Mouse (Mus musculus): ENCODE results near the gene Msh3. TPM values are rescaled to one million over a fixed set of nuclear protein-coding genes. Genes with fewer than 3 reads are reported as not detected.
"Not testable (repeated sequence)": the region's sequence is repeated elsewhere in the genome, so short reads cannot be mapped to it uniquely, and the experiment has no call there.

Gene Msh3
- total RNA-seq (2021) (10 to 100 TPM; 17.9 to 21.6 TPM), polyA plus RNA-seq (2012; rRNA removed) (7.2 and 7.3 TPM in 2 replicates)
- long read RNA-seq, partial matches to known transcripts, result 1 of 7 reads
- long read RNA-seq, other reads (novel, unspliced or antisense), result 4 of 7 reads

- peak; percentile 97 for DNase-seq
Observed at GRCm38 (mm10) chr13:92354456-92355271, at the start of gene Msh3, which contains the start of gene Dhfr. Gene Msh3 (minus strand): TSS chr13:92355003. Gene Dhfr (plus strand): TSS chr13:92354726.

- DNase-seq, result no peak
Observed at GRCm38 (mm10) chr13:92403496-92403895, 48.7 kb upstream of the Msh3 start.

- no peak for DNase-seq
Observed at GRCm38 (mm10) chr13:92402063-92402462, 47.3 kb upstream of the Msh3 start.

- peak; percentile 26 for DNase-seq
Observed at GRCm38 (mm10) chr13:92398491-92399384, 43.9 kb upstream of the Msh3 start.

- no peak for DNase-seq
Observed at GRCm38 (mm10) chr13:92393047-92393661, 38.4 kb upstream of the Msh3 start.

DNA sequence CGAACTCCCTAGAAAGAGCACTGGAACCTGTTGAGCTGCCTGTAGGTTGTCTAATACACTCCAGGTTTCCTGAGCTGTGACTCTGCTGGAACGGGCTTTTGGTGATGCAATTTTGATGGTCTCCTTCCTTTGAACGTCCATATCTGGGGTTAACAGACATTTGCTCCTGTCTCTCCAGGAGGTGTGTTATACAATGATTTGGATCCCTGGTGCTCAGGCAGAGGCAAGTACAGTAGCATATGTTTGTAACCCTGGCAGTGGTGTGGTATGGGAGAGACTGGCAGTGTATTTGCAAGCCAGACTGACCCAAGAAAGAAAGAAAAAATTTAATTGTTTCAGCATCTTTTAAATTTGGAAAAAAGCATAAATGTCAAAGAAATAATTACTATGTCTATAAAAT, 32.6 kb upstream of the Msh3 start:
- DNase-seq, result no peak

GRCm38 (mm10) chr13:92371466-92371865, 16.7 kb upstream of the Msh3 start:
- DNase-seq, result not testable (repeated sequence)

DNA sequence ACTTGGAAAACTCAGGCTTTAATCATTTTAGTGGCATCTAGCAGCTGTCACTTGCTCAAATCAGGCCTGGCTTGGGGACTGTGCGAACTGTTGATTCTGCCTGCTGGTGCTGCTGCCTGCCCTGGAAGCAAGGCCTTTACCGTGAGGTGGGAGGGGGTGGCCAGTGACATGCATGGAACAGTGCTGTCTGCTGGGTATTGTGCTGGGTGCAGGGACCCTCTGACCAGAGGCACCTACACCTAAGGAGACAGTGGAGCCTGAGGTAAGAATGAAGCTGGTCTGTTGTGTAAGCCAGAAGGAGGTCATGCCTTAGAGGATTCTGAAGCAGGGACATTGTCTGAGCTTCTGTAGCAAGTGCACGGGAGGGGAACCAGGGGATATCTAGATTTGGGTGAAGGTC, 16.0 kb upstream of the Msh3 start:
- no peak for DNase-seq

DNA sequence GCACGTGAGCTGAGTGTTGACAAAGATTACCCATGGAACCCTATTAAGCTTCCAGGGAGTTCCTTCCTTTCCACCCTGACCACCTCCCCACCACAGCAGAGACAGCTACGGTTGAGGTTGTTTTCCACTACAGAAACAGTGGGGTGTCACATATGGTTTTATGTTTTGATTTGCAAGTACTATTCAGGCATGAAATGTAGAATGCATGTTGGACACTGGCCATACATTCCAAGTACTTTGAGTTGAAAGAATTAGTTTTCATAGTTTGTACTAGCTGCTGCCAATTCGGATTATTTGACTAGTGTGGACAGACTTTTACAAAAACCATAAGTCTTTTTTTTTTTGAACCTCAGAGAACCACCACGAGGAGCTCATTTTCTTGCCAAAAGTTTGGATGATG, 10.5 kb upstream of the Msh3 start:
- DNase-seq, result no peak

DNA sequence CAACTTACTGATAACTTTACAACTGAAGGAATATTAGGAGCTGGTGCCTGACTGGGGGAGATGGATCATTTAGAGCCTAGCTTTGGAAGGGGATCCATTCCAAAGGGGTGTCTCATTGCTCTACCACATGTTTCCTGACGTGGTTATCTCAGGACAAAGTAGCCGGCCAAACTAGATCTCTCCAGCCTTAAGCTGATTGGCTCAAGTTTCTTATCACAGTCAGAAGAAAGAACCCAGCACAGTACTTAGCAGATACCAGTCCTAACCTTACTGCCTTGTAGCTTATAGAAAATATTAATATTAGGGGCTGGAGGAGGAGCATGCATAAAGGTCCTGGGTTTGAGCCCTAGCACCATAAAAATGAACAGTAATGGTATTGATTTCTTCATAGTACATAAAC, 6.8 kb upstream of the Msh3 start:
- no peak for DNase-seq

GRCm38 (mm10) chr13:92357644-92358043, 2.8 kb upstream of the Msh3 start:
- no peak for DNase-seq

DNA sequence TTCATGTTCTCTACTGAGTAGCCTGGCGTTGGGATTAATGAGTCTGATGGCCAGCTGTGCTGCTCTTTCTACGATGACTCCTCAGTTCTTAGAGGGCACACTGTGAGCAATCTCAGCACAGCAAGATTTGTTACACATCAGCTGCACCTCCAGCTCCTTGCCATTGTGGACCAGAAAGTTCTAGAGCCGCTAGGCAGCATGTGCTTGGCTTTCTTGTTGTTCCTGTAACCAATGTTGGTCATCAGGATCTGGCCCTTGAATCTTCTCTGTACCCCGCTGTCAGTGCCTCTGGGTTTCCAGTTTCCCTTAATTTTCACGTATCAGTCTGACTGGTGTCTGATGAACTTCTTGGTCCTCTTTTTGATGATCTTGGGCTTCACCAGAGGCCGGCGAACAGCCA, 1.6 kb upstream of the Msh3 start:
- DNase-seq, result no peak

- no peak for DNase-seq
Observed at GRCm38 (mm10) chr13:92355272-92355643, 455 bp upstream of the Msh3 start.

DNA sequence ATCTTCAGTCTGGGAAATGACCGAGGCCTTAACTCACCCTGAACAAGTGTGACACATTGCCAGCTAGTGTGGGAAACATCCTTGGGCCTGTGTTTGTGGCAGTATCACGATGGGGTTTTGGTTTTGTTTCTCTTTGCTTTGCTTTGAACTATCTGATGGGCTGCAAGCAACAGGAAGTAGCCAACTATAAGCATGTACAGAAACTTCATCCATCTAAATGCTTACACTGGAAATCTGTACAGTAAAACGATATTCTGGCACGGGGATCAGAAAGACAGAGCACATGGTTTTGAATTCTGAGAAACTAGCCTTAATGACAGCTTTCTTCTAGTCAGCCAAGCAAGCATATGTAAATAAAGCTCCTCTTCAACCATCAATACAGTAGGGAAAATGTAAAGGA, 847 bp downstream of the Msh3 start:
- peak; percentile 13 for DNase-seq

DNA sequence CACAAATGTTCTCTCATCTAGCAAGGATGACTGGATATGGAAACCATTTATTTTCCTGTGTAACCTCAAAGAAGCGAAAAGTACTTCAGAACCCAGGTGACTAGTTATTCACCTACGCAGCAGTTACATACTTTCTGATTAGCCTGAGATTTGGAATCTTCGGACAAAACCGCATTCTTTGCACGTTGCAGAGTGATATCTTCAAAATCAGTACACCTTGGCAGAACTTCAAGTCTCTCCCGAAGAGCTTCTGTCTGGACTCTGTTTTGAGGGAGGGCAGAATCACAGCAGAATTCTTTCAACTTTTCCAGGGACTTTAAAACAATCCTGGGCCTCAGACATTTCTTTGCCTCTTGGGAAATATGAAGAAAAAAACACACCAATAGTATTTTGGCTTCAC, 3.7 kb downstream of the Msh3 start:
- DNase-seq, result no peak

DNA sequence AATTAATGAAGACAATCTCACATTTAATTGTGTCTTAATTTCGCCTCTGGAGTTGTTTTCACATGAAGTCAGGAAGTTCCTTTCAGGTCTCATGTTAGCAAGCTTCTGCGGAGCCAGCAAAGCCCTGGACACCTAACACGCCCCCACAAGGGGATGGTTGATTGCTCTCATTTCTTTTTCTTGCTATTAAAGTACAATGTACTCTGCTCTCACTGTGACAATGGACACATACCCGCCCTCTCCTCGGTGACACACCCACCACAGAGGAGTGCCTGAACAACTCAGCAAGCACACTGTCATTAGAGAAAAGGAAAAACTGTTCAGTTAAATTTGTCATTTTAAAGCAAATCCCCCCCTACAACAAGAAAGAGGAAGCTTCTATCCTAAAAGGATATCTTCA, 8.5 kb downstream of the Msh3 start:
- DNase-seq, result no peak

DNA sequence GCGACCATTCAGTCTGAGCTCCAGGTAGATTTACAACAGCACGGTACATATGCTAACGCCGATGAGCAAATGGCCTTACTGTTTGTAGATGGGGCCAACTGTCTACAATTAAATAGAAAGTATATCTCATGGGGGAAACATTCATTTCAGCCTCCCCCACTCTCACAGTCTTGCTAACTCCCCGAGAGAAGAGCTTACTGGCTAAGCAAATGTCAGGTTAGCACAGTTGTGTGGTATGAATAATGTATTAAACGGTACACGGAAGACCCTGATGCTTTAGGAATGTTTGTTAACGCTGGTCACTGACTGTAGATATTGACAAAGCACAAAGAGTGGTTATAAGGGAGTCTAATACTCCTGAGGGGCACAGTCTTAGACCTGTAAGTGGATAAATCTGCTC, 10.8 kb downstream of the Msh3 start:
- no peak for DNase-seq

GRCm38 (mm10) chr13:92339787-92340186, 15.0 kb downstream of the Msh3 start:
- no peak for DNase-seq

- DNase-seq, result no peak
Observed at GRCm38 (mm10) chr13:92337773-92338462, 16.9 kb downstream of the Msh3 start.

GRCm38 (mm10) chr13:92336857-92337256, 17.9 kb downstream of the Msh3 start:
- no peak for DNase-seq

DNA sequence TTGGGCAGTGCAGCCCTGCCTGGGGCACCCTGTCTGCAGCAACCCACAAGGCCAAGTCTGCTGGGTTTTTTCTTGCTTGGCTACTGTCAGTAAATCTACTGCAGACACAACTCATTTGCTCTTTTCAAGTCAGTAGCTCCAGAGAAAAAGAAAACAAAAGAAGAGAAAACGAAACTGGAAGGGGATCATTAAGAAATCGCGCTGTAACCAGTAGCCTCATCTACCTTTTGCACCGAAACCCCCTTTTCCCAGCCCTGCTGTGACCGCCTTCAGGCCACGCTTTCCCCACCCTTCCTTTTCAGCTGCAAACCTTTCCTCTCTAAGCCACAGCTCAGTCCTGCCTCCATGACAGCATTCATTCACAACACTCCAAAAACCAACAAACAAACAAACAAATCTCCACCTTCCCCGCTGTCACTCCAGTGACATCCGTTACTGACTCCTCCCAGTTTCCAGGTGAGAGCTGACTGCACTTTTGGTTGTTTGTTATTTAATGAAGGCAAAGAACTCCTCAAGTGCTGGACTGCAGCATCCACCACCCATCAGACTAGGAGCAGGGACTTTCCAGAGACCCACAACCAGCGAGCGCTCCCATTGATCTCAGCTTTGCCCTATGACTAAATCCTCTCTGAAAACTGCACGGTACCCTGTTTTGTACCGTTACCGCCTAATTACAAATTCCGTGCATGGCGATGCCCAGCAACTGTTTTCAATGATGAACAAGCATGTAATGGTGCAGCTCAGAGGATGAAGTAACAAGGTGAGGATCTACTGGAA, 22.5 kb downstream of the Msh3 start:
- DNase-seq, result no peak

Data from adrenal gland, adult 2 months (tissue).